ENCODE assay signal across 9 mouse cellular contexts in the genomic region with DNA sequence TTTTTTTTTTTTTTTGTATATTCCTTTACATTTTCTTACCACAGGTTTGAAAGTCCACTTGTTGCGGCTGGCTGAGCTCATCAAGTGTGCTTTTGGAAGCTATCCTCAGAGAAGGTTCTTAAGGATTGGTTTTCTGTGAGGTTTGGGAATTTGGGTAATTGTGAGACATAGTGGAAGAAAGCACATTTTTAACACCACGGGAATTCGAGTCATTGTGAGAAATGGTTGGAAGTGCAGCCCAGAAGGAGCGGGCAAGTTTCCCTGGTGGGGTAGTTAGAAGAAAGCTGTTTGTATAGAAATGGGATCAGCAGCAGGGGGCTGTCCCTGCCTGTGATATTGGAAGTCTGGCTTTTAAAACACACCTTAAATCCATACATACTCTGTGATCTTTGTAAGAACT. TPM values are rescaled to one million over a fixed set of nuclear protein-coding genes. Genes with fewer than 3 reads are reported as not detected.
DNase-seq lines count a peak whose midpoint lies in the region; ATAC-seq and TF ChIP-seq lines count a peak whose summit lies in the region.
"Had no signal": no experiment of that assay in that cellular context is flagged by ENCODE, and none has a peak within 500 bp of the region (broad histone marks: within the 10 kb centered on the region; RNA-seq: fewer than 3 reads in every experiment).

No protein-coding gene starts in this region.

- TF ChIP-seq EP300 in heart, postnatal 0 days (IDR thresholded peaks at IDR 0.05; ENCODE audit: low read depth) = no peak

- no peak for DNase-seq in heart, postnatal 25 days (ENCODE audit: low spot score)
- peak; percentile 21 for DNase-seq in Muller cell, postnatal 12 days (ENCODE audit: inconsistent ontology term)
- DNase-seq in heart, postnatal 0 days (ENCODE audit: low spot score) = no peak
- peak; percentile 17 for DNase-seq in midbrain, embryonic 10.5 days (ENCODE audit: low spot score)
- no peak for DNase-seq in layer of hippocampus, adult 11-12 months (ENCODE audit: low spot score)
- no peak for DNase-seq in gastrocnemius, adult 8-10 months (ENCODE audit: low spot score in 2 of 2)
- no peak for DNase-seq in ovary, postnatal 36 days (ENCODE audit: low spot score)
- DNase-seq: kidney, postnatal 36 days had no signal

- H3K36me3 ChIP-seq in heart, embryonic 14.5 days (ENCODE audit: control insufficient read depth, insufficient read depth, low read length) = peaks cover 19% of the 10 kb centered on the region
- peaks cover 16% of the 10 kb centered on the region; the same call in 1 of the 2 replicates for H3K36me3 ChIP-seq in heart, postnatal 0 days (replicated peaks; ENCODE audit: control insufficient read depth, insufficient read depth, low read length)
- H3K36me3 ChIP-seq in midbrain, embryonic 10.5 days = peaks cover 20% of the 10 kb centered on the region; the same call in 1 of the 2 replicates

- WGBS in heart, embryonic 14.5 days = 31% methylated on average over 4 of the region's 4 CpGs
- 20% methylated on average over 4 of the region's 4 CpGs for WGBS in heart, postnatal 0 days
- 13% methylated on average over 4 of the region's 4 CpGs for WGBS in midbrain, embryonic 10.5 days

- no peak for TF ChIP-seq CTCF in heart, postnatal 0 days (IDR thresholded peaks at IDR 0.05; ENCODE audit: low read depth)

- H3K4me1 ChIP-seq in heart, embryonic 14.5 days (ENCODE audit: control insufficient read depth in 2 of 2, insufficient read depth in 2 of 2, low read length in 2 of 2) = peaks cover 6 to 32% of the 10 kb centered on the region in 2 experiments
- H3K4me1 ChIP-seq in heart, postnatal 0 days (ENCODE audit: control insufficient read depth, insufficient read depth) = peaks cover 13% of the 10 kb centered on the region; the same call in 1 of the 2 replicates
- peaks cover 46% of the 10 kb centered on the region for H3K4me1 ChIP-seq in midbrain, embryonic 10.5 days

- ATAC-seq in heart, embryonic 14.5 days (ENCODE audit: insufficient number of reproducible peaks, insufficient read depth, low FRiP score, low read depth) = no peak
- no peak for ATAC-seq in heart, postnatal 0 days (ENCODE audit: insufficient read depth, low read depth)

- H3K9ac ChIP-seq in heart, embryonic 14.5 days (ENCODE audit: low read length) = peak overlapping the region; percentile 89
- H3K9ac ChIP-seq in heart, postnatal 0 days (replicated peaks; ENCODE audit: low read depth, low read length) = peak overlapping the region; percentile 93

- H3K4me2 ChIP-seq in heart, embryonic 14.5 days (ENCODE audit: low read length) = peak overlapping the region; percentile 88
- H3K4me2 ChIP-seq in heart, postnatal 0 days (ENCODE audit: low read depth, low read length) = peak overlapping the region; percentile 78

- no peaks in the 10 kb centered on the region for H3K27me3 ChIP-seq in heart, embryonic 14.5 days (ENCODE audit: control insufficient read depth, insufficient read depth, low read length)
- H3K27me3 ChIP-seq in heart, postnatal 0 days (ENCODE audit: control insufficient read depth, insufficient read depth, low read length) = no peaks in the 10 kb centered on the region
- H3K27me3 ChIP-seq in midbrain, embryonic 10.5 days (ENCODE audit: low read depth, poor library complexity, severe bottlenecking) = no peaks in the 10 kb centered on the region

- H3K27ac ChIP-seq in heart, embryonic 14.5 days (replicated peaks in 1 of 2; ENCODE audit: control insufficient read depth in 1 of 2, insufficient read depth in 1 of 2, low read depth in 2 of 2, low read length in 2 of 2) = no peak overlapping the region
- H3K27ac ChIP-seq in heart, postnatal 0 days (ENCODE audit: low read depth) = no peak overlapping the region
- peak overlapping the region; percentile 93 for H3K27ac ChIP-seq in midbrain, embryonic 10.5 days (replicated peaks)

- peak overlapping the region; percentile 20 to 83; a peak in 3 of 4 replicates for H3K4me3 ChIP-seq in heart, embryonic 14.5 days (ENCODE audit: control insufficient read depth in 1 of 2, insufficient read depth in 1 of 2, low read depth in 1 of 2, low read length in 2 of 2)
- H3K4me3 ChIP-seq in heart, postnatal 0 days (ENCODE audit: low read depth, low read length) = peak overlapping the region; percentile 77
- peak overlapping the region; percentile 82 for H3K4me3 ChIP-seq in midbrain, embryonic 10.5 days

- intact Hi-C loops in heart, postnatal 25 days (cut with DNase I) = loop anchor here (1.0 to 2.0 kb wide), 2 partner anchors 17 to 28 kb away; a partner anchor contains a TSS

- no peaks in the 10 kb centered on the region for H3K9me3 ChIP-seq in heart, embryonic 14.5 days (ENCODE audit: control insufficient read depth, low read length)
- no peaks in the 10 kb centered on the region for H3K9me3 ChIP-seq in heart, postnatal 0 days (replicated peaks; ENCODE audit: control insufficient read depth, low read length)
- H3K9me3 ChIP-seq in midbrain, embryonic 10.5 days (replicated peaks) = no peaks in the 10 kb centered on the region

RNA-seq across cellular contexts. Expression of a gene that starts 0.9 kb away (rescaled TPM):
- polyA plus RNA-seq in heart, embryonic 14.5 days (2014; fragmentation: Nextera tagmentation; extraction: Ambion mirVana) = 10.0 and 13.0 TPM in 2 replicates
- total RNA-seq in heart, postnatal 25 days (2021) = 10 to 100 TPM; 17.8 to 20.7 TPM
- 6.4 and 10.4 TPM in 2 replicates for total RNA-seq in heart, postnatal 0 days (2014; rRNA removed; ENCODE audit: low replicate concordance)
- polyA plus RNA-seq in heart, postnatal 0 days (2015; fragmentation: Nextera tagmentation; extraction: Ambion mirVana) = 8.1 and 8.4 TPM in 2 replicates
- 4.9 and 6.2 TPM in 2 replicates for polyA plus RNA-seq in midbrain, embryonic 10.5 days (2016; fragmentation: Nextera tagmentation; extraction: Ambion mirVana)
- 10 to 100 TPM in 2 of 4 experiments, 1 to 10 TPM in 2; 8.5 to 15.0 (median 10.3) TPM for total RNA-seq in gastrocnemius, adult 8-10 months (2022)

RNA-seq across cellular contexts. Expression of a gene that starts 3.0 kb away (rescaled TPM):
- 73.8 and 85.0 TPM in 2 replicates for polyA plus RNA-seq in heart, embryonic 14.5 days (2014; fragmentation: Nextera tagmentation; extraction: Ambion mirVana)
- 10 to 100 TPM; 19.7 to 21.2 TPM for total RNA-seq in heart, postnatal 25 days (2021)
- total RNA-seq in heart, postnatal 0 days (2014; rRNA removed; ENCODE audit: low replicate concordance) = 16.9 and 36.3 TPM in 2 replicates
- 76.6 and 80.1 TPM in 2 replicates for polyA plus RNA-seq in heart, postnatal 0 days (2015; fragmentation: Nextera tagmentation; extraction: Ambion mirVana)
- 12.1 and 15.5 TPM in 2 replicates for polyA plus RNA-seq in midbrain, embryonic 10.5 days (2016; fragmentation: Nextera tagmentation; extraction: Ambion mirVana)
- 1 to 10 TPM; 3.0 to 6.5 (median 5.4) TPM for total RNA-seq in gastrocnemius, adult 8-10 months (2022)

RNA-seq across cellular contexts. Expression of a gene that starts 27.7 kb away (rescaled TPM):
- polyA plus RNA-seq in heart, embryonic 14.5 days (2014; fragmentation: Nextera tagmentation; extraction: Ambion mirVana) = 0.18 TPM in 1 of 2 replicates, not detected in the other
- total RNA-seq in heart, postnatal 25 days (2021) = not detected
- not detected in 2 replicates for total RNA-seq in heart, postnatal 0 days (2014; rRNA removed; ENCODE audit: low replicate concordance)
- 0.11 and 0.29 TPM in 2 replicates for polyA plus RNA-seq in heart, postnatal 0 days (2015; fragmentation: Nextera tagmentation; extraction: Ambion mirVana)
- 0.40 and 0.69 TPM in 2 replicates for polyA plus RNA-seq in midbrain, embryonic 10.5 days (2016; fragmentation: Nextera tagmentation; extraction: Ambion mirVana)
- total RNA-seq in gastrocnemius, adult 8-10 months (2022) = not detected

RNA-seq across cellular contexts. Expression of a gene that starts 28.1 kb away (rescaled TPM):
- polyA plus RNA-seq in heart, embryonic 14.5 days (2014; fragmentation: Nextera tagmentation; extraction: Ambion mirVana) = 37.8 and 38.9 TPM in 2 replicates
- total RNA-seq in heart, postnatal 25 days (2021) = 10 to 100 TPM; 13.3 to 15.2 TPM
- 31.8 and 32.0 TPM in 2 replicates for total RNA-seq in heart, postnatal 0 days (2014; rRNA removed; ENCODE audit: low replicate concordance)
- polyA plus RNA-seq in heart, postnatal 0 days (2015; fragmentation: Nextera tagmentation; extraction: Ambion mirVana) = 25.2 and 26.9 TPM in 2 replicates
- polyA plus RNA-seq in midbrain, embryonic 10.5 days (2016; fragmentation: Nextera tagmentation; extraction: Ambion mirVana) = 83.7 and 86.8 TPM in 2 replicates
- 1 to 10 TPM; 1.3 to 3.1 (median 2.5) TPM for total RNA-seq in gastrocnemius, adult 8-10 months (2022)

Comparison
In these comparisons a context has a peak if more than half of its experiments do, and no peak if none do; other contexts are left out.
1. DNase-seq: peak in Muller cell, postnatal 12 days (single experiment) and midbrain, embryonic 10.5 days (single experiment); none in heart, postnatal 25 days (single experiment), heart, postnatal 0 days (single experiment), layer of hippocampus, adult 11-12 months (single experiment), gastrocnemius, adult 8-10 months (0 of 2) and ovary, postnatal 36 days (single experiment).
2. Peak in every context shown above with its lines, with median percentiles within 50 percentile points of each other: H3K4me3 ChIP-seq.